Mouse (Mus musculus) bone marrow, adult 2 months (tissue): Measurements from ENCODE around the gene Ppp2r1b. TPM values are rescaled to one million over a fixed set of nuclear protein-coding genes. Genes with fewer than 3 reads are reported as not detected.
A peak's percentile ranks its signal among the peaks of the same experiment; 100 is the strongest.

Experiments used
- H3K27ac ChIP-seq: fragments of 200-500 bp; 2 replicates; pipeline ENCODE4 v1.5.1; 2012; ENCODE audit warnings: low read depth, mild to moderate bottlenecking, control low read depth, inconsistent platforms, low read length; ENCODE audit not compliant: control insufficient read depth, poor library complexity, insufficient read depth
- H3K4me1 ChIP-seq: fragments of 200-500 bp; 2 replicates; pipeline ENCODE4 v1.6.1; 2011; ENCODE audit warnings: low read length; ENCODE audit not compliant: control insufficient read depth, insufficient read depth
- H3K4me3 ChIP-seq: fragments of 200-500 bp; replicated peaks from 2 replicates; pipeline ENCODE3; 2011; ENCODE audit warnings: mild to moderate bottlenecking, low read depth, low read length, control low read depth; ENCODE audit not compliant: control insufficient read depth
- CTCF ChIP-seq: fragments of 200-500 bp; IDR thresholded peaks from 2 replicates; pipeline ENCODE4 v1.5.1; 2011; ENCODE audit warnings: low read length, control low read depth; ENCODE audit not compliant: control insufficient read depth, insufficient read depth
- POLR2A ChIP-seq: fragments of 200-500 bp; IDR thresholded peaks from 2 replicates; pipeline ENCODE4 v1.6.1; 2011; ENCODE audit warnings: low read depth, mild to moderate bottlenecking, control low read depth, low read length, borderline replicate concordance; ENCODE audit not compliant: control insufficient read depth
- WGBS: fragments of 180-500 bp; shearing (Covaris S2); methylation state at CpG from one replicate; pipeline ENCODE4 v1.1.7; 2018; 5-methylcytosine and 5-hydroxymethylcytosine counted together
- polyA plus RNA-seq: library from polyadenylated mRNA; stranded (reverse); fragments of >200 nt; gene quantifications from 2 replicates; pipeline ENCODE4 v1.2.4, GENCODE M21; 2011; ENCODE audit warnings: low replicate concordance; ENCODE audit not compliant: missing spikeins, insufficient read depth, insufficient read length

The Ppp2r1b gene
- polyA plus RNA-seq, 1 experiment = 18.1 TPM

- TF ChIP-seq POLR2A = no peak
- TF ChIP-seq CTCF = no peak
- Histone ChIP-seq H3K4me3 (no peak overlapping the region), H3K4me1 (peaks cover 6% of the 10 kb centered on the region; the same call in 1 of the 2 replicates), H3K27ac (peak overlapping the region; percentile 91)
- 76% methylated on average over 2 of the region's 2 CpGs for WGBS
Measured at GRCm38 (mm10) chr9:50811746-50812145, 33.4 kb upstream of the Ppp2r1b start.

- H3K27ac ChIP-seq = no peak overlapping the region
- no peak for TF ChIP-seq CTCF
- no peak for TF ChIP-seq POLR2A
- WGBS = 66% methylated on average over 5 of the region's 5 CpGs
- no peak overlapping the region for H3K4me3 ChIP-seq
- H3K4me1 ChIP-seq = peaks cover 6% of the 10 kb centered on the region; the same call in 1 of the 2 replicates
Measured at GRCm38 (mm10) chr9:50813796-50814195, 31.3 kb upstream of the Ppp2r1b start.

DNA sequence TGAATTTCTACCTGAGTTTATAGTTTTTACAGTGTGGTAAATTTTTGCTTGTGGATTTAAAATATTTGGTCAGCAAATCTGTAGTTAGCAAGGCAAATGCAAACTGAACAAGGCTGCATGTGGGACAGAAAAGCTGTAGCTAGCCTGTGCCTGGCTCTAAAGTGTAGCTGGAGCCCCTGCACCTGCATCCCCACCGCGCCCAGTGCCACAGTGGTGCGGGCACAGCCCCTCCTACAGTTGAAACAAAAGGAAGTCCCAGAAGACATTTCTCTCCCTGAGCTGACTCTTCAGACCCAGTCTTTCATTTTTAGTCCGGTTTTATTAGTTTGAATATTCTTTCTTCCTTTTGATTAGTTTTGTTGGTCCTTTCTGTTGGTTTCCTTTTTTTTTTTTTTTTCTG is 29.4 kb upstream of the Ppp2r1b start:
- 65% methylated on average over 4 of the region's 4 CpGs for WGBS
- Histone ChIP-seq H3K4me1 (peaks cover 6% of the 10 kb centered on the region; the same call in 1 of the 2 replicates), H3K27ac (no peak overlapping the region), H3K4me3 (no peak overlapping the region)
- TF ChIP-seq POLR2A (no peak), CTCF (no peak)

GRCm38 (mm10) chr9:50816512-50816911 is 28.6 kb upstream of the Ppp2r1b start:
- WGBS = 86% methylated on average over 1 of the region's 1 CpGs
- Histone ChIP-seq H3K4me1 (peaks cover 4% of the 10 kb centered on the region; the same call in 1 of the 2 replicates), H3K4me3 (no peak overlapping the region), H3K27ac (no peak overlapping the region)
- TF ChIP-seq CTCF (no peak), POLR2A (no peak)

DNA sequence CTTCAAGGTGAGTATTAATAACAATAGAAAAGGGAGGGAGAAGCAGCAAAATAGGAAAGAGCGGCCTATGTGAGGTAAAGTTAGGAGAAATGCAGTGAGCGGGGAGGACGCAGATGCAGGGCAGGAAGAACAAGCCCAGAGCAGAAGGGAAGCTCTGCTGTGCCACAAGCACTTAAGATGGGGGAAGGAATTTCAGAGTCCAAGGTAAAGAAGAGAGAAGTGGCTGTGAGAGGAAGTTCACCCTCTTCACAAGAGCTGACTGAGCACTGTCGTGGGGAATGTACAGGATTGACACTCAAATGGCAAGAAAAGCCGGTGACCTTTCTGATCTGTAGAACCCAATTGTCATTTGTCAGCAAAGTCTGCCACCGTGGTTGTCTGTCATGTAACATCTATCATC is 27.1 kb upstream of the Ppp2r1b start:
- no peak for TF ChIP-seq POLR2A
- no peak for TF ChIP-seq CTCF
- H3K4me3 ChIP-seq = no peak overlapping the region
- H3K27ac ChIP-seq = no peak overlapping the region
- WGBS = 42% methylated on average over 6 of the region's 6 CpGs
- peaks cover 3% of the 10 kb centered on the region; the same call in 1 of the 2 replicates for H3K4me1 ChIP-seq

DNA sequence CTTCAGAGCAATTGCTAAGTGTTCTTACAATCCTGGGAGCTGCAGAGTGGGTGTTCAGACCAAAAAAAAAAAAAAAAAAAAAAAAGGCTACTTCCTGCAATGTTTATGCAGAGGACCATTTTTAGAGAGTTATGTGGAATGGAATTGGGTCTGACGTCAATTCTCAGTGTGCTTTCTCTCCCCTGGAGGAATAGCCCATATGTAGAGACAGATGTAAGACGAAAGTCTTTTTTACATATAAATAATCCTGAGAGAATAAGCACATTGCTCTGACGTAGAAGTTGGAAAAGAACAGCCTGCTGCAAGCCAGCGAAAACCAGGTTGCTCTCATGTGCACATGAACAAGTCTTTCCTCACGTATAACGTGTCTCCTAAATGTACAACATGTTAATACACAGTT is 25.4 kb upstream of the Ppp2r1b start:
- WGBS = 92% methylated on average over 6 of the region's 6 CpGs
- no peaks in the 10 kb centered on the region; the same call in 1 of the 2 replicates for H3K4me1 ChIP-seq

DNA sequence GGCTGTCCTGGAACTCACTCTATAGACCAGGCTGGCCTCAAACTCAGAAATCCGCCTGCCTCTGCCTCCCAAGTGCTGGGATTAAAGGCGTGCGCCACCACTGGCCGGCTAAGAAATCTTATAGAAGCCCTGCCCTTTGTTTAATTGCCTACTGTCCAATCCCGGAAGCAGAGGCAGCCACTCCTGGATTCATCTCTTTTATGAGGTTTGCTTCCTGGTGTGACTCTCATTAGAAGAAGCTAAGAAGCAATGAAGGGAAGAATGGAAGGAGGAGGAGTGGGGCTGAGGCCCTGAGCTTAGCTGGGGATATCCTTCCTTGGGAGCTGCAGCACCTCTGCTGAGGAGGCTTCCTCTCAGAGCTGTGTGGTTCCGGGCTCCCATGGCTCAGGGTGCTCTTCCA is 23.4 kb upstream of the Ppp2r1b start:
- WGBS = 97% methylated on average over 6 of the region's 6 CpGs

More for the DNA sequence above, 25.4 kb upstream of the Ppp2r1b start:
- TF ChIP-seq CTCF (no peak), POLR2A (no peak)
- H3K27ac ChIP-seq = no peak overlapping the region
- H3K4me3 ChIP-seq = no peak overlapping the region

GRCm38 (mm10) chr9:50822216-50822615 is 22.9 kb upstream of the Ppp2r1b start:
- WGBS = 91% methylated on average over 5 of the region's 5 CpGs
- H3K27ac ChIP-seq = no peak overlapping the region
- no peak overlapping the region for H3K4me3 ChIP-seq
- H3K4me1 ChIP-seq = no peaks in the 10 kb centered on the region; the same call in 1 of the 2 replicates
- TF ChIP-seq POLR2A (no peak), CTCF (no peak)

More for the DNA sequence above, 23.4 kb upstream of the Ppp2r1b start:
- Histone ChIP-seq H3K4me1 (no peaks in the 10 kb centered on the region; the same call in 1 of the 2 replicates), H3K27ac (no peak overlapping the region), H3K4me3 (no peak overlapping the region)
- no peak for TF ChIP-seq POLR2A
- no peak for TF ChIP-seq CTCF
